Mouse (Mus musculus): ENCODE results near the gene Wdr31. TPM values are rescaled to one million over a fixed set of nuclear protein-coding genes. Genes with fewer than 3 reads are reported as not detected.

Wdr31 gene
- polyA plus RNA-seq (2017; shearing (Covaris generic)), result 0.46 TPM

GRCm38 (mm10) chr4:62470598-62471051, at the start of gene Wdr31:
TSS of gene Wdr31 (minus strand) at chr4:62470896.

GRCm38 (mm10) chr4:62519849-62520233, 49.1 kb upstream of the Wdr31 start, which contains the start of gene Alad:
TSS of gene Alad (minus strand) at chr4:62519918.

GRCm38 (mm10) chr4:62503374-62503970, 32.8 kb upstream of the Wdr31 start, which contains the start of gene Hdhd3:
TSS of gene Hdhd3 (minus strand) at chr4:62503467.

GRCm38 (mm10) chr4:62479937-62480708, 9.4 kb upstream of the Wdr31 start, which contains the start of gene Bspry:
TSS of gene Bspry (plus strand) at chr4:62480053.

GRCm38 (mm10) chr4:62435081-62435480, 35.6 kb downstream of the Wdr31 start, which contains the start of gene Rnf183:
TSS of gene Rnf183 (minus strand) at chr4:62435252.

GRCm38 (mm10) chr4:62408601-62409282, 62.0 kb downstream of the Wdr31 start, which contains the start of the genes Cdc26 and Prpf4:
TSS of gene Cdc26 (minus strand) at chr4:62408642.
TSS of gene Prpf4 (plus strand) at chr4:62408797.

Other genes starting within 250 kb of the Wdr31 start
- not detected for gene Zfp37, start 239.8 kb downstream of the Wdr31 start, polyA plus RNA-seq (2017; shearing (Covaris generic))
- 19.2 TPM for gene Slc31a2, start 208.3 kb downstream of the Wdr31 start, polyA plus RNA-seq (2017; shearing (Covaris generic))
- gene Fkbp15, start 110.3 kb downstream of the Wdr31 start, polyA plus RNA-seq (2017; shearing (Covaris generic)), result 63.5 TPM
- gene Slc31a1, start 110.2 kb downstream of the Wdr31 start, polyA plus RNA-seq (2017; shearing (Covaris generic)), result 9.3 TPM
- gene Cdc26, start 62.3 kb downstream of the Wdr31 start, polyA plus RNA-seq (2017; shearing (Covaris generic)), result 108 TPM
- 27.6 TPM for gene Prpf4, start 62.1 kb downstream of the Wdr31 start, polyA plus RNA-seq (2017; shearing (Covaris generic))
- gene Rnf183, start 35.6 kb downstream of the Wdr31 start, polyA plus RNA-seq (2017; shearing (Covaris generic)), result not detected
- 3.5 TPM for gene Bspry, start 9.2 kb upstream of the Wdr31 start, polyA plus RNA-seq (2017; shearing (Covaris generic))
- 1.1 TPM for gene Hdhd3, start 32.6 kb upstream of the Wdr31 start, polyA plus RNA-seq (2017; shearing (Covaris generic))
- 62.7 TPM for gene Alad, start 49.0 kb upstream of the Wdr31 start, polyA plus RNA-seq (2017; shearing (Covaris generic))
- gene Pole3, start 54.2 kb upstream of the Wdr31 start, polyA plus RNA-seq (2017; shearing (Covaris generic)), result 27.1 TPM
- 0.26 TPM for gene 4933430I17Rik, start 54.5 kb upstream of the Wdr31 start, polyA plus RNA-seq (2017; shearing (Covaris generic))
- gene Rgs3, start 89.0 kb upstream of the Wdr31 start, polyA plus RNA-seq (2017; shearing (Covaris generic)), result 139 TPM